Mouse (Mus musculus) limb, embryonic 11.5 days (tissue): ENCODE data around the gene Cnep1r1. TPM values are rescaled to one million over a fixed set of nuclear protein-coding genes. Genes with fewer than 3 reads are reported as not detected.

ENCODE experiments used
- ATAC-seq: fragments of 200-750 bp; cut with Nextera tagmentation; 2 replicates; pipeline ENCODE4 v1.8.0; 2017; ENCODE audit warnings: low read depth; ENCODE audit not compliant: insufficient number of reproducible peaks, low FRiP score, low TSS enrichment
- DNase-seq: peaks from one replicate; pipeline ENCODE4 v3.0.0-alpha.2; 2015; ENCODE audit warnings: low spot score
- H3K27ac ChIP-seq: fragments of 300-500 bp; sonication (generic); replicated peaks from 2 replicates; pipeline ENCODE4 v1.5.1; 2014; ENCODE audit warnings: low read depth, mild to moderate bottlenecking, low read length
- H3K27me3 ChIP-seq: fragments of 300-500 bp; sonication (generic); 2 replicates; pipeline ENCODE4 v1.6.1; 2014; ENCODE audit warnings: mild to moderate bottlenecking, low read length, mixed read lengths; ENCODE audit not compliant: control insufficient read depth, insufficient read depth
- H3K36me3 ChIP-seq: fragments of 300-500 bp; sonication (generic); 2 replicates; pipeline ENCODE4 v1.6.1; 2014; ENCODE audit warnings: mild to moderate bottlenecking, low read length, moderate library complexity, mixed read lengths; ENCODE audit not compliant: control insufficient read depth, insufficient read depth
- H3K4me1 ChIP-seq: fragments of 300-500 bp; sonication (generic); 2 replicates; pipeline ENCODE4 v1.6.1; 2014; ENCODE audit warnings: low read length, mixed read lengths; ENCODE audit not compliant: control insufficient read depth, insufficient read depth
- H3K4me2 ChIP-seq: fragments of 300-500 bp; sonication (generic); 2 replicates; pipeline ENCODE4 v1.6.1; 2014; ENCODE audit warnings: low read depth, mild to moderate bottlenecking, moderate library complexity; ENCODE audit not compliant: severe bottlenecking
- H3K4me3 ChIP-seq: fragments of 300-500 bp; sonication (generic); 2 replicates; pipeline ENCODE4 v1.5.1; 2014; ENCODE audit warnings: low read depth, low read length
- H3K9ac ChIP-seq: fragments of 300-500 bp; sonication (generic); 2 replicates; pipeline ENCODE4 v1.6.1; 2014; ENCODE audit warnings: mild to moderate bottlenecking, low read length
- H3K9me3 ChIP-seq: fragments of 300-500 bp; sonication (generic); 2 replicates; pipeline ENCODE4 v1.6.1; 2016; ENCODE audit warnings: low read length; ENCODE audit not compliant: control insufficient read depth
- WGBS: fragments of 180-500 bp; shearing (Covaris S2); extraction: QIAGEN DNeasy Blood & Tissue Kit; methylation state at CpG from one replicate; pipeline ENCODE4 v1.1.7; 2014; 5-methylcytosine and 5-hydroxymethylcytosine counted together
- polyA plus RNA-seq: library from polyadenylated mRNA; unstranded; fragments of >200 nt; fragmentation: Nextera tagmentation; extraction: Ambion mirVana; gene quantifications from 2 replicates; pipeline ENCODE4 v1.2.1, GENCODE M21; 2014

Gene Cnep1r1
- 30.8 and 41.9 TPM in 2 replicates for polyA plus RNA-seq

DNA sequence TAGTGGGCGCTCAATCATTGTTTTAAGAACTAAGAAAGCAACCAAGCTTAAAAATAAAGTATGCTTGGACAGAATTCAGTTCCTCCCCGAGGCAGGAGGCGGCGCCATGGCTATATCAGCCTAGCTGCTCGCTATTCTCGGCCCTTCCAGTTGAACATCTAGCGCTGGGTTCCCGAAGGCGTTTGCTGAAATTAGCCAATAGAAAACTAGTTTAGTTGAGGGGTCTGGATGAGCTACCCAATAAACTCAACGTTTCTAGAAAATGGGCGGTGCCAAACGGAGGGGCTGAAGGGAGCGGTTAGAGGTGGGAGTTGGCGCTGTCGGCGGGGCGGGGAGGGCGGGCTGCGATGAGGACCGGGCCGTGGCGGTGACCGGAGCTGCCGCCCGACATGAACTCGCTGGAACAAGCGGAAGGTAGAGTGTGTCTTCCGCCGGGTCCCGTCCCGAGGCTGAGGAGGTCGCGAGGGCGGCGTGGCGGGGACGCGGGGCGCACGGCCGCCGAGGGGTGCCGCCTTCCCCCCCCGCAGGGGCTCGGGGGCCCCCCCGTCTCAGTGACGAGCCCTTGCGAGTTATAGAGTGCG, at the start of gene Cnep1r1:
Gene Cnep1r1 (plus strand): TSS at position 314 of the 581 bp plus-strand sequence.
- WGBS = under 1% methylated on average over 49 of the region's 49 CpGs
- H3K9ac ChIP-seq = peak within 1 kb of the TSS; percentile 89
- no peaks in the 10 kb centered on the region for H3K9me3 ChIP-seq
- peak within 1 kb of the TSS; percentile 45 for H3K4me2 ChIP-seq
- H3K4me3 ChIP-seq = peak within 1 kb of the TSS; percentile 90
- peak; percentile 95 for DNase-seq
- H3K4me1 ChIP-seq = no peaks in the 10 kb centered on the region
- peak; percentile 98 for ATAC-seq
- H3K27me3 ChIP-seq = no peaks in the 10 kb centered on the region
- peaks cover 8% of the 10 kb centered on the region; the same call in 1 of the 2 replicates for H3K36me3 ChIP-seq
- H3K27ac ChIP-seq = peak within 1 kb of the TSS; percentile 52; the same call in 1 of the 2 replicates

DNA sequence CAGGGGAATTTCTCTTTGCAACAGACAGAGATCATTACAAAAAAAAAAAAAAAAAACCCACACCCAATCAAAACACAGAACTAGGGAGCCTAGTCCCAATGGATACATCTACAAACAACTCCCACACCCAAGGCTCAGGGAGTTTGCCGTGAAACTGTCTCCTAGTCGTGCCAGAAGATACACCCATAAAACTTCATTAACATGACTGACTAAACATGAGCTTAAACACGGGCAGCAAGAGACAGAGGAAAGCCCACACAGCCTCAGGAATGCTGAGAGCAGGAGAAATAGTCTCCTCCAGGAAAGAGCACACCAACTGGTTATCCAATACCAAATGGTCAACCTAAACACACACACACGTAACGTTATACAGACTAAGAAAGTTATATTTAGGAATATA, 36.4 kb upstream of the Cnep1r1 start:
- H3K27me3 ChIP-seq = no peaks in the 10 kb centered on the region
- H3K27ac ChIP-seq = no peak overlapping the region
- H3K9me3 ChIP-seq = no peaks in the 10 kb centered on the region
- H3K9ac ChIP-seq = no peak overlapping the region
- H3K36me3 ChIP-seq = no peaks in the 10 kb centered on the region
- no peaks in the 10 kb centered on the region for H3K4me1 ChIP-seq
- ATAC-seq (no peak), DNase-seq (no peak)
- H3K4me3 ChIP-seq = no peak overlapping the region
- WGBS = 71% methylated on average over 5 of the region's 5 CpGs
- no peak overlapping the region for H3K4me2 ChIP-seq

DNA sequence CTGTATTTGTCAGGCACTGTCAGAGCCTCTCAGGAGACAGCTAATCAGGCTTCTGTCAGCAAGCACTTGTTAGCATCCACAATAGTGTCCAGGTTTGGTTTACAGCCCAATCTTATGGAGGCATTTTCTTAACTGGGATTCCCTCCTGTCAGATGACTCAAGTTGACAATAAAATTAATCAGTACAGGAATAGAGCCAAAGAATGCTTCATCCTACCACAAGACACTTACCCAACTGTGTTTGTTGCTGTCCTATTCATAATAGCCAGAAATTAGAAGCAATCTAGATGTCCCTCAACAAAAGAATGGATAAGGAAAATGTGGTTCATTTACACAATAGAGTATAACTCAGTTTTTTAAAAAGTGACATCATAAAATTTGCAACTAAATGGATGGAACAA, 30.6 kb upstream of the Cnep1r1 start:
- no peak for ATAC-seq

DNA sequence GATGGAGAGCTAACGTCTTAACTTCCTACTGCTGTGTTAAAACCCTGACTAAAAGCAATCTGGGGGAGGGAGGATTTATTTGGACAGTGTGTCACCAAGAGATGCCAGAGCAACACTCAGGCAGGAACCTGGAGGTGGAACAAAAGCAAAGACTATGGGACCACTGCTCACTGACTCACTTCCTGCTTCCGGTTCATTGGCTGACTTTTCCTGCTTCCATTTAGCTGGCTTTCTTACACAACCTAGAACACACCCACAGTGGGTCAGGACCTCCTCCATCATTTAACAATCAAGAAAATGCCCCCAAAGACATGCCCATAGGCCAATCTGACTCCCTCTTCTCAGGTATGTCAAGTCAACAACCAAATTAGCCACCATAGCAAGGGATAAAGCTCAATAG, 26.9 kb upstream of the Cnep1r1 start:
- no peak for DNase-seq
- no peak overlapping the region for H3K9ac ChIP-seq
- H3K36me3 ChIP-seq = no peaks in the 10 kb centered on the region
- no peak overlapping the region for H3K4me2 ChIP-seq
- H3K27ac ChIP-seq = no peak overlapping the region
- H3K4me3 ChIP-seq = no peak overlapping the region
- H3K9me3 ChIP-seq = no peaks in the 10 kb centered on the region
- ATAC-seq = no peak
- WGBS = 87% methylated on average over 2 of the region's 2 CpGs
- peaks cover 4% of the 10 kb centered on the region; the same call in 1 of the 2 replicates for H3K4me1 ChIP-seq
- H3K27me3 ChIP-seq = no peaks in the 10 kb centered on the region

More for the DNA sequence above, 30.6 kb upstream of the Cnep1r1 start:
- no peaks in the 10 kb centered on the region for H3K4me1 ChIP-seq
- H3K9me3 ChIP-seq = no peaks in the 10 kb centered on the region
- DNase-seq = no peak
- no peak overlapping the region for H3K27ac ChIP-seq
- no peak overlapping the region for H3K4me3 ChIP-seq
- H3K27me3 ChIP-seq = no peaks in the 10 kb centered on the region
- no peak overlapping the region for H3K4me2 ChIP-seq
- H3K9ac ChIP-seq = no peak overlapping the region
- H3K36me3 ChIP-seq = no peaks in the 10 kb centered on the region

DNA sequence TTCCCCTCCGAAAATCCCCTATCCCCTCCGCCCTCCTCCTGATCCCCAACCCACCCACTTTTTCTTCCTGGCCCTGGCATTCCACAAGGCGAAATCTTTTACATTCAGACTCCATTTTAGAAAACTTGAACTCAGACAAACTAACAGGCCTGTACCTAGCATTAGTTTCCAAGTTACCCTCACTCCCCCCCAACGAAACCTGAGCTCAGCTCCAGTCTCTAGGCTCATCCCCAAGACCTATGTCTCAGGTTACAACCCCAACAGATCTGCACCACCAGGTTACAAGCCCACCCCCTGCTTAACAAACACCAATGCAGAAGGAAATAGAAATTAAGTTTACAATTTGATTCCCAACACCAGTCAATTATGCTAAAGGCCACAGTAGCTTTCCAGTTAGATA, 25.2 kb upstream of the Cnep1r1 start:
- H3K27me3 ChIP-seq = no peaks in the 10 kb centered on the region
- no peak overlapping the region for H3K9ac ChIP-seq
- DNase-seq (peak; percentile 30), ATAC-seq (no peak)
- H3K4me2 ChIP-seq = no peak overlapping the region
- H3K9me3 ChIP-seq = no peaks in the 10 kb centered on the region
- 52% methylated on average over 4 of the region's 4 CpGs for WGBS
- H3K27ac ChIP-seq = no peak overlapping the region
- no peaks in the 10 kb centered on the region for H3K36me3 ChIP-seq
- no peak overlapping the region for H3K4me3 ChIP-seq
- H3K4me1 ChIP-seq = peaks cover 4% of the 10 kb centered on the region; the same call in 1 of the 2 replicates

DNA sequence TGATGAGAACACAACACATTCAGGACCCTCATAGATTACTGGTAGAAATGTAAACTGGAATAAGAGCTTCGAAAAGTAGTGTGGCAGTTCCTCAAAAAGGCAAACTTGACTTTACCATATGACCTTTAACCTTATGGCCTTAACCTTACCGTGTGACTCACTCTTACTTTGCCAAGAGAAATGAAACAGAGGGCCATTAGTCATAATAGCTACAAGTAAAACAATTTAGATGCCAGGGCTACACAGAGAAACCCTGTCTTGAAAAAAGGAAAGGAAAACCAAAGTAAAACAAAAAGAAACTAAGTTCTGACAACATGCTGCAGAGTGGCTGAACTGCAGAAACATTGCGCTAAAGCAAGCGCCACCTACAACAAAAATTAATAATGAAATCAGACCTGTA, 19.7 kb upstream of the Cnep1r1 start:
- 83% methylated on average over 4 of the region's 4 CpGs for WGBS
- ATAC-seq = no peak
- no peak for DNase-seq

DNA sequence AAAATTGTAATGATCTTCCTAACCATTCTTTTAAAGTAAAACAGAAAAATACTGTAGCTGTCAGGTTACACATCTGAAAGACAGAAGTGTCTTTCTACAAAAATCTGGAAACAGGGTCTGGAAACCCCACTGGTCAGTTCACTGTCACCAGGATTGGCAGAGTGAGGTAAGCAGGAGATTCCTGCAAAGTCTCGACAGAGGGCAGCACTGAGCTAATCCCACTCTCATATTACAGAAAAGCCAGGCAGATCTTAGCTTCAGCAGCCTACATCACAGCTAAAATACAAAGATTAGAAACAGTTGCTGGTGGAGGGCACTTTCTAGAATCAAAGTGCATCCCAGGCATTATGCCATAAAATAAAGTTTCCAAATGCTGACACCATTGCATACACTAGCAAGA, 19.0 kb upstream of the Cnep1r1 start:
- Histone ChIP-seq H3K4me1 (no peaks in the 10 kb centered on the region), H3K9me3 (no peaks in the 10 kb centered on the region), H3K27ac (no peak overlapping the region), H3K9ac (no peak overlapping the region), H3K27me3 (no peaks in the 10 kb centered on the region), H3K36me3 (no peaks in the 10 kb centered on the region), H3K4me3 (no peak overlapping the region), H3K4me2 (no peak overlapping the region)
- ATAC-seq (no peak), DNase-seq (peak; percentile 72)
- 0% methylated on average over 1 of the region's 1 CpGs for WGBS

More for the DNA sequence above, 19.7 kb upstream of the Cnep1r1 start:
- H3K27ac ChIP-seq = no peak overlapping the region
- H3K36me3 ChIP-seq = no peaks in the 10 kb centered on the region
- H3K4me3 ChIP-seq = no peak overlapping the region
- no peaks in the 10 kb centered on the region for H3K27me3 ChIP-seq
- no peak overlapping the region for H3K9ac ChIP-seq
- H3K9me3 ChIP-seq = no peaks in the 10 kb centered on the region
- H3K4me2 ChIP-seq = no peak overlapping the region
- no peaks in the 10 kb centered on the region for H3K4me1 ChIP-seq

DNA sequence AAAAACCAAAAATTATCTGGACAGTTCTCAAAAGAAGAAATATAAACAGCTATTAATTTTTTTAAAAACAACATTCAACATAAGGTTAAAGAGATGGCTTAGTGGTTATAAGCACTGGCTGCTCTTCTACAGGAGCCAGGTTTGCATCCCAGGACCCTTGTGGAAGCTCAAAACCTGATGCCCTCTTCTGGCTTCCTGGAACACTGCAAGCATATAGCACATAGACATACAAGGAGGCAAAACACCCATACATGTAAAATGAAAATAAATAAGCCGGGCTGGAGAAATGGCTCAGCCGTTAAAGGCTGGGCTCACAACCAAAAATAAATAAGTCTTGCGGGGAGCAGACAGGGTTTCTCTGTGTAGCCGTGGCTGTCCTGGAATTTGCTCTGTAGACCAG, 9.3 kb upstream of the Cnep1r1 start:
- WGBS = 96% methylated on average over 4 of the region's 4 CpGs
- Histone ChIP-seq H3K9ac (no peak overlapping the region), H3K36me3 (no peaks in the 10 kb centered on the region), H3K4me3 (no peak overlapping the region), H3K27ac (no peak overlapping the region), H3K4me1 (no peaks in the 10 kb centered on the region), H3K27me3 (no peaks in the 10 kb centered on the region), H3K9me3 (no peaks in the 10 kb centered on the region), H3K4me2 (no peak overlapping the region)
- DNase-seq (no peak), ATAC-seq (no peak)

DNA sequence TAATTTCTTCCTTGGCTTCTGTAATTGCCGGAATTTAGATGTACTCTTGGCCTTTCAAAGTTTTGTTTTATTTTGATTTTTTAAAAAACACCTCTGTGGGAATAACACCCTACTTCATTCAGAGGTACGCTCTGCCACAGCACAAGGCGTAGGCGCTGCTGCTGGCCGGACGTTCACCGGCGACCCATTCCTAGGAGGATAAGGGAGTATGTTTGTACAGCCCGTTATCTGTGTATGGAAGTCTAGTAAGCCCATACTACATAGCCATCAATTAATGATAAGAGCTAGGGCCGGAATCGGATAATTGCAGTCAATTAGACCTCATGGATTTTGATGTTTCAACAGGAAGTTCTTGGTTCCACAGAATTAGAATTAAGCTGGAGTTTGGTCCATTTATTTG, 507 bp downstream of the Cnep1r1 start:
- Histone ChIP-seq H3K9ac (peak overlapping the region; percentile 89), H3K9me3 (no peaks in the 10 kb centered on the region), H3K27me3 (no peaks in the 10 kb centered on the region), H3K4me3 (peak overlapping the region; percentile 90), H3K36me3 (peaks cover 8% of the 10 kb centered on the region; the same call in 1 of the 2 replicates), H3K4me1 (no peaks in the 10 kb centered on the region), H3K4me2 (peak overlapping the region; percentile 45), H3K27ac (peak overlapping the region; percentile 52; the same call in 1 of the 2 replicates)
- ATAC-seq (no peak), DNase-seq (no peak)
- WGBS = under 1% methylated on average over 11 of the region's 11 CpGs
